31 mouse cellular contexts compared by ENCODE assay signal in the genomic region with DNA sequence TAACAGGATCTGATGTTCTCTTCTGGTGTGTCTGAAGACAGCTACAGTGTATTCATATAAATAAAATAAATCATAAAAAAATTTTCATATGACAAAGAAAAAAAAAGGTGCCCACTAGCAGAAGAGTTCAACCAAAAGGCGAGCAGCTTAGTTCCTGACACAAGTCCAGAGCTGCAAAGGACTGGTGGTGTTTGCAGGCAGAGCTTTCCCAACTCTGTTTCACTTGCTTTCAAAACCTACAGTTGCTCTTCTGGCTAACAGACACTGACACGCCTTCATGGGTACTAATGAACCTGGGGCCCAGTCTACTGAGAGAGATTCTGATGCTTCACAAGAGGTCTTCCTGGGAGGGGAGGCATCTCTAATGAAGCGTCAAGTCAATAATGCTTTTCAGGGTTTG. TPM values are rescaled to one million over a fixed set of nuclear protein-coding genes. Genes with fewer than 3 reads are reported as not detected.
A peak's percentile ranks its signal among the peaks of the same experiment; 100 is the strongest.
DNase-seq lines count a peak whose midpoint lies in the region; ATAC-seq and TF ChIP-seq lines count a peak whose summit lies in the region.
"Had no signal": no experiment of that assay in that cellular context is flagged by ENCODE, and none has a peak within 500 bp of the region (broad histone marks: within the 10 kb centered on the region; RNA-seq: fewer than 3 reads in every experiment).

No protein-coding gene starts in this region.

- no peaks in the 10 kb centered on the region for H3K27me3 ChIP-seq in hindbrain, postnatal 0 days (ENCODE audit: insufficient read depth, low read length)
- H3K27me3 ChIP-seq in hindbrain, embryonic 16.5 days (replicated peaks; ENCODE audit: control insufficient read depth, insufficient read depth, low read length), result no peaks in the 10 kb centered on the region
- no peaks in the 10 kb centered on the region for H3K27me3 ChIP-seq in MEL (ENCODE audit: control insufficient read depth in 1 of 2, insufficient read depth in 2 of 2, low read length in 2 of 2)
- no peaks in the 10 kb centered on the region for H3K27me3 ChIP-seq in liver, embryonic 14.5 days (ENCODE audit: control insufficient read depth, insufficient read depth, low read length)
- H3K27me3 ChIP-seq: heart, embryonic 15.5 days; hindbrain, embryonic 12.5 days; neural tube, embryonic 12.5 days had no signal

- TF ChIP-seq POLR2A in MEL (IDR thresholded peaks at IDR 0.05; ENCODE audit: control insufficient read depth in 1 of 2, insufficient read depth in 1 of 2, low read depth in 1 of 2, low read length in 2 of 2, poor library complexity in 1 of 2), result no peak
- TF ChIP-seq POLR2A in bone marrow, adult 2 months (IDR thresholded peaks at IDR 0.05; ENCODE audit: borderline replicate concordance, control insufficient read depth, low read depth, low read length), result no peak

- H3K4me2 ChIP-seq in hindbrain, postnatal 0 days (ENCODE audit: low read depth, low read length), result no peak overlapping the region
- no peak overlapping the region for H3K4me2 ChIP-seq in hindbrain, embryonic 16.5 days (ENCODE audit: low read length)
- no peak overlapping the region for H3K4me2 ChIP-seq in liver, embryonic 14.5 days (ENCODE audit: low read depth)
- H3K4me2 ChIP-seq: heart, embryonic 15.5 days; hindbrain, embryonic 12.5 days; midbrain, embryonic 11.5 days; neural tube, embryonic 12.5 days had no signal

- peak overlapping the region; percentile 32; the same call in 1 of the 2 replicates for H3K27ac ChIP-seq in hindbrain, postnatal 0 days
- H3K27ac ChIP-seq in hindbrain, embryonic 16.5 days (ENCODE audit: low read depth, low read length), result no peak overlapping the region
- H3K27ac ChIP-seq in MEL (ENCODE audit: control insufficient read depth, low read depth, low read length), result peak overlapping the region; percentile 64; the same call in 1 of the 2 replicates
- peak overlapping the region; percentile 9; the same call in 1 of the 2 replicates for H3K27ac ChIP-seq in bone marrow, adult 2 months (ENCODE audit: control insufficient read depth, insufficient read depth, low read depth, low read length, poor library complexity)
- H3K27ac ChIP-seq in liver, embryonic 14.5 days, result peak overlapping the region; percentile 10; the same call in 1 of the 2 replicates
- H3K27ac ChIP-seq: gastrocnemius, adult 2 months; neural tube, embryonic 12.5 days; stomach, postnatal 0 days had no signal

- no peak for TF ChIP-seq CTCF in hindbrain, postnatal 0 days (IDR thresholded peaks at IDR 0.05; ENCODE audit: low read depth)
- no peak for TF ChIP-seq CTCF in MEL (IDR thresholded peaks at IDR 0.05 in 2 of 3, conservative IDR thresholded peaks at IDR 0.05 in 1 of 3; ENCODE audit: control insufficient read depth in 1 of 3, insufficient read depth in 1 of 3, low read depth in 2 of 3, low read length in 3 of 3, poor library complexity in 1 of 3, severe bottlenecking in 1 of 3)
- TF ChIP-seq CTCF in bone marrow, adult 2 months (IDR thresholded peaks at IDR 0.05; ENCODE audit: control insufficient read depth, insufficient read depth, low read length), result no peak
- no peak for TF ChIP-seq CTCF in liver, embryonic 14.5 days (IDR thresholded peaks at IDR 0.05; ENCODE audit: low read depth)

- H3K4me1 ChIP-seq in hindbrain, postnatal 0 days (ENCODE audit: insufficient read depth, low read length), result peaks cover 26% of the 10 kb centered on the region
- peaks cover 36% of the 10 kb centered on the region for H3K4me1 ChIP-seq in hindbrain, embryonic 16.5 days (ENCODE audit: control insufficient read depth, insufficient read depth, low read depth, low read length)
- H3K4me1 ChIP-seq in MEL (ENCODE audit: control insufficient read depth in 1 of 2, insufficient read depth in 2 of 2, low read length in 2 of 2), result peaks cover 34 to 37% of the 10 kb centered on the region in 2 experiments
- peaks cover 8% of the 10 kb centered on the region for H3K4me1 ChIP-seq in bone marrow, adult 2 months (ENCODE audit: control insufficient read depth, insufficient read depth, low read length)
- peaks cover 48 to 68% of the 10 kb centered on the region in 2 experiments for H3K4me1 ChIP-seq in liver, embryonic 14.5 days (replicated peaks; ENCODE audit: control insufficient read depth in 2 of 2, insufficient read depth in 2 of 2, low read length in 1 of 2)

- no peak for TF ChIP-seq EP300 in MEL (IDR thresholded peaks at IDR 0.05; ENCODE audit: low read depth in 1 of 2, low read length in 2 of 2)
- TF ChIP-seq EP300 in liver, embryonic 14.5 days (IDR thresholded peaks at IDR 0.05; ENCODE audit: low read depth), result no peak

- no peaks in the 10 kb centered on the region for H3K9me3 ChIP-seq in hindbrain, postnatal 0 days (ENCODE audit: low read length)
- H3K9me3 ChIP-seq in hindbrain, embryonic 16.5 days (ENCODE audit: control insufficient read depth, low read length), result no peaks in the 10 kb centered on the region
- H3K9me3 ChIP-seq in MEL (replicated peaks; ENCODE audit: insufficient read depth, low read length), result no peaks in the 10 kb centered on the region
- no peaks in the 10 kb centered on the region for H3K9me3 ChIP-seq in liver, embryonic 14.5 days (ENCODE audit: control insufficient read depth, low read length)
- H3K9me3 ChIP-seq: heart, embryonic 15.5 days; hindbrain, embryonic 12.5 days; neural tube, embryonic 12.5 days had no signal

- H3K79me2 ChIP-seq in MEL (ENCODE audit: control insufficient read depth, insufficient read depth, low read length, poor library complexity), result no peaks in the 10 kb centered on the region; the same call in 1 of the 2 replicates

- TF ChIP-seq RAD21 in MEL (IDR thresholded peaks at IDR 0.05; ENCODE audit: low read depth, low read length), result no peak

- DNase-seq in hindbrain, postnatal 0 days (ENCODE audit: low spot score), result no peak
- DNase-seq in MEL (ENCODE audit: low read depth, low spot score), result no peak
- DNase-seq in liver, embryonic 14.5 days (ENCODE audit: low read depth in 3 of 3, low spot score in 3 of 3), result no peak
- no peak for DNase-seq in urinary bladder, adult 18-20 months (ENCODE audit: low spot score in 2 of 2)
- no peak for DNase-seq in kidney, postnatal 36 days
- DNase-seq: adrenal gland, adult 8-10 months; cerebellum, adult 11 months; cerebellum, adult 9-11 months; embryo, embryonic 11 days; gastrocnemius, adult 2 months; gastrocnemius, postnatal 36 days; heart, postnatal 36 days; kidney, adult 2 months; kidney, postnatal 4 days; layer of hippocampus, adult 9-11 months; lung, postnatal 36 days; spleen, adult 18-20 months; thymus, adult 18-20 months; thymus, postnatal 25 days had no signal

- 54% methylated on average over 3 of the region's 3 CpGs for WGBS in hindbrain, postnatal 0 days
- WGBS in hindbrain, embryonic 16.5 days, result 55% methylated on average over 3 of the region's 3 CpGs
- WGBS in bone marrow, adult 2 months, result 40% methylated on average over 3 of the region's 3 CpGs
- 48% methylated on average over 3 of the region's 3 CpGs for WGBS in liver, embryonic 14.5 days (ENCODE audit: insufficient replicate concordance)

- H3K4me3 ChIP-seq in hindbrain, postnatal 0 days (ENCODE audit: low read length), result no peak overlapping the region
- no peak overlapping the region for H3K4me3 ChIP-seq in hindbrain, embryonic 16.5 days (ENCODE audit: low read length)
- no peak overlapping the region for H3K4me3 ChIP-seq in MEL (ENCODE audit: control insufficient read depth in 1 of 2, insufficient read depth in 1 of 2, low read depth in 2 of 2, low read length in 2 of 2)
- no peak overlapping the region for H3K4me3 ChIP-seq in bone marrow, adult 2 months (replicated peaks; ENCODE audit: control insufficient read depth, low read depth, low read length)
- no peak overlapping the region for H3K4me3 ChIP-seq in liver, embryonic 14.5 days (ENCODE audit: insufficient read depth in 1 of 2, low read depth in 2 of 2, low read length in 2 of 2)
- H3K4me3 ChIP-seq: erythroblast, embryonic 14.5 days; gastrocnemius, adult 2 months; heart, embryonic 15.5 days; hindbrain, embryonic 12.5 days; neural tube, embryonic 12.5 days had no signal

- no peak overlapping the region for H3K9ac ChIP-seq in hindbrain, postnatal 0 days (replicated peaks; ENCODE audit: low read length)
- H3K9ac ChIP-seq in hindbrain, embryonic 16.5 days (ENCODE audit: low read depth, low read length), result no peak overlapping the region
- no peak overlapping the region for H3K9ac ChIP-seq in MEL (ENCODE audit: control insufficient read depth, low read depth, low read length, poor library complexity, severe bottlenecking)
- no peak overlapping the region for H3K9ac ChIP-seq in liver, embryonic 14.5 days (replicated peaks)
- H3K9ac ChIP-seq: heart, embryonic 15.5 days; hindbrain, embryonic 12.5 days; neural tube, embryonic 12.5 days had no signal

- H3K36me3 ChIP-seq in hindbrain, postnatal 0 days (ENCODE audit: insufficient read depth, low read length), result no peaks in the 10 kb centered on the region
- no peaks in the 10 kb centered on the region for H3K36me3 ChIP-seq in hindbrain, embryonic 16.5 days (ENCODE audit: control insufficient read depth, insufficient read depth, low read length)
- H3K36me3 ChIP-seq in MEL (ENCODE audit: control insufficient read depth in 1 of 2, insufficient read depth in 2 of 2, low read length in 2 of 2), result peaks cover 0 to 38% of the 10 kb centered on the region in 2 experiments; a peak in 2 of 4 replicates
- no peaks in the 10 kb centered on the region for H3K36me3 ChIP-seq in liver, embryonic 14.5 days (replicated peaks; ENCODE audit: control insufficient read depth, insufficient read depth, low read depth)
- H3K36me3 ChIP-seq: heart, embryonic 15.5 days; hindbrain, embryonic 12.5 days; neural tube, embryonic 12.5 days had no signal

- ATAC-seq in hindbrain, postnatal 0 days, result no peak
- no peak for ATAC-seq in hindbrain, embryonic 16.5 days
- no peak for ATAC-seq in liver, embryonic 14.5 days (ENCODE audit: insufficient read depth)
- ATAC-seq: activated CD4-positive, CD25-positive, alpha-beta regulatory T cell, adult 4 months; CD4-positive, CD25-positive, alpha-beta regulatory T cell, adult 4 months; forebrain, embryonic 16.5 days; midbrain, embryonic 16.5 days had no signal

TF ChIP-seq in MEL, 35 proteins besides CTCF, POLR2A, EP300 and RAD21 (continues in another document):
- TF ChIP-seq JUND (IDR thresholded peaks at IDR 0.05; ENCODE audit: low read depth, low read length), result no peak
- TF ChIP-seq CHD1 (IDR thresholded peaks at IDR 0.05; ENCODE audit: low read depth, low read length), result no peak
- no peak for TF ChIP-seq MYB (IDR thresholded peaks at IDR 0.05; ENCODE audit: low read depth, low read length)

RNA-seq across cellular contexts. Expression of a gene that starts 34.2 kb away (rescaled TPM):
- 201 and 208 TPM in 2 replicates for total RNA-seq in hindbrain, postnatal 0 days (2014; rRNA removed)
- 32.8 and 35.9 TPM in 2 replicates for polyA plus RNA-seq in hindbrain, postnatal 0 days (2015; fragmentation: Nextera tagmentation; extraction: Ambion mirVana)
- polyA plus RNA-seq in hindbrain, embryonic 16.5 days (2015; fragmentation: Nextera tagmentation; extraction: Ambion mirVana), result 10.3 and 11.1 TPM in 2 replicates
- total RNA-seq in MEL (2012; rRNA removed), result 36.7 and 46.0 TPM in 2 replicates
- polyA plus RNA-seq in MEL (2012; ENCODE audit: insufficient read depth in 1 of 2, insufficient read length in 2 of 2, low read depth in 1 of 2, low replicate concordance in 2 of 2, missing spikeins in 1 of 2), result 10 to 100 TPM in 1 of 2 experiments, not detected in 1; 55.2 TPM
- 12.3 and 15.8 TPM in 2 replicates for polyA plus RNA-seq in bone marrow, adult 2 months (2011; ENCODE audit: insufficient read depth, insufficient read length, low replicate concordance, missing spikeins)
- 14.2 and 17.0 TPM in 2 replicates for polyA plus RNA-seq in liver, embryonic 14.5 days (2012; rRNA removed)
- polyA plus RNA-seq in liver, embryonic 14.5 days (2014; fragmentation: Nextera tagmentation; extraction: Ambion mirVana), result 5.4 and 9.6 TPM in 2 replicates
